Mouse (Mus musculus): ENCODE results near the gene Azgp1.
"Not testable (repeated sequence)": the region's sequence is repeated elsewhere in the genome, so short reads cannot be mapped to it uniquely, and the experiment has no call there.

GRCm38 (mm10) chr5:138020961-138021479 is 39.7 kb downstream of the Azgp1 start, which contains the start of the genes Smok3a and Smok3b:
- TF ChIP-seq CTCF (IDR thresholded peaks at IDR 0.05; ENCODE audit: borderline replicate concordance, insufficient read depth, low read depth, low read length); POLR2A (IDR thresholded peaks at IDR 0.05; ENCODE audit: borderline replicate concordance, insufficient read depth, low read length): not testable (repeated sequence)
